Mouse (Mus musculus) cerebellum, adult 2 months (tissue): ENCODE results near the gene Ccser2.

Source experiments
- CTCF ChIP-seq: fragments of 200-500 bp; IDR thresholded peaks from 2 replicates; pipeline ENCODE4 v1.5.1; 2011; ENCODE audit warnings: low read depth, mild to moderate bottlenecking, control low read depth, low read length, moderate library complexity, borderline replicate concordance; ENCODE audit not compliant: insufficient read depth
- POLR2A ChIP-seq: fragments of 200-500 bp; IDR thresholded peaks from 2 replicates; pipeline ENCODE4 v1.6.1; 2011; ENCODE audit warnings: low read length, control low read depth, borderline replicate concordance; ENCODE audit not compliant: insufficient read depth

DNA sequence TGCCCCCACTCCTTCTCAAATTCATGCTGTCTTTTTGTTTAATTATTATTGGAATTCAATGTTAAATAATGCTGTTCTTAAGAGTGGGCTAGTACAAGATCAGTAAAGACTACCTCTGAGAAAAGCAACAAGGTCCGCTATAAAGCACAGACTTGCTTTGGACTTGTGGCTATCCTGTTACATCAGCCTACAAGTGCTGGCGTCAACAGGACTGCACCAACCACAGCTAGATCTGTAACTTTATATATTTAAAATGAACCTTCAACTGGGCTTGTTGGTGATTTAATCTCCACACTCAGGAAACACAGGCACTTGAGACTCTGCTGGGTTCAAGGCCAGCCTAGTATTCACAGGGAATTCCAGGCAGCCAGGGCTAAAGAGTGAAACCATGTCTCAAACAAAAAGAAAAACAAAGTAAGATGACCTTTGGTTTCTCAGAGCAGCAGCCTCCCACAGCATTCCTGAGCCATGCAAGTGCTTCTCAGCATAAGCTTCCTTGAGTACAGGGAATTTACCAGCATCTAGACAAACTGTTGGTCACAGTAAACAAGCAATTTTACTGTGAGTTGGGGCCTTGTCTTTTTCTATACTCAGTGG is 75.7 kb downstream of the Ccser2 start:
- TF ChIP-seq CTCF, result no peak
- no peak for TF ChIP-seq POLR2A
